10 mouse cellular contexts compared by ENCODE assay signal in the genomic region with DNA sequence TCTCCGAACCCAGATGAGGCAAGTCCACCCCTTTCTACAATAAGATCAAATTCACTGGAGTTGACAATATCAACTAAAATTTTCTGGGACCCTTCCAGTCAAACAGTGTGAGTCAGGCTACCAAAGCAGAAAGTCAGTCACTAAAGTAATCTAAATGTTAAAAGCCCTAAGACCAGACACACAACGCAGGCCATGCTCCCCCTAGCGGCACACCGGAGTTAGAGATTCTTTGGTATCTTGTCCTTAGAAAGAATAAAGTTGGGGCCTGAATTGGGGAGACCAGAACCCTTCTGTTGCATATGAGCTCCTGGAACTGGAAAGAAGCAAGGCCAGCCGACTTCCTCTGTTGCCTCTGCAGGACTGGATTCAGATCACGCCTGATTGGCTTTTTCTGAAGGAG.
DNase-seq lines count a peak whose midpoint lies in the region; ATAC-seq and TF ChIP-seq lines count a peak whose summit lies in the region.
"Had no signal": no experiment of that assay in that cellular context is flagged by ENCODE, and none has a peak within 500 bp of the region (broad histone marks: within the 10 kb centered on the region; RNA-seq: fewer than 3 reads in every experiment).

No protein-coding gene starts in this region.

- ATAC-seq in kidney, embryonic 15.5 days (replicated peaks; ENCODE audit: low FRiP score): no peak
- ATAC-seq in common myeloid progenitor, adult 5-6 weeks (replicated peaks; ENCODE audit: low read depth, poor library complexity, severe bottlenecking): peak; percentile 56
- ATAC-seq in liver, embryonic 13.5 days (ENCODE audit: low read depth): no peak

- 26% methylated on average over 6 of the region's 6 CpGs for WGBS in kidney, adult 2 months
- 29% methylated on average over 6 of the region's 6 CpGs for WGBS in kidney, embryonic 15.5 days
- WGBS in liver, embryonic 13.5 days (ENCODE audit: insufficient replicate concordance): 18% methylated on average over 6 of the region's 6 CpGs

- H3K4me1 ChIP-seq in kidney, adult 2 months (ENCODE audit: control insufficient read depth, insufficient read depth, low read length): peaks cover 13% of the 10 kb centered on the region; the same call in 1 of the 2 replicates
- peaks cover 48% of the 10 kb centered on the region for H3K4me1 ChIP-seq in kidney, embryonic 15.5 days
- peaks cover 82% of the 10 kb centered on the region for H3K4me1 ChIP-seq in liver, embryonic 13.5 days (replicated peaks)

- peak; percentile 82 for TF ChIP-seq CTCF in kidney, adult 2 months (conservative IDR thresholded peaks at IDR 0.05; ENCODE audit: insufficient read depth, insufficient read length, low read depth, low read length)

- no peaks in the 10 kb centered on the region for H3K9me3 ChIP-seq in kidney, embryonic 15.5 days (replicated peaks)
- no peaks in the 10 kb centered on the region for H3K9me3 ChIP-seq in liver, embryonic 13.5 days (replicated peaks)
- H3K9me3 ChIP-seq: neural tube, embryonic 12.5 days had no signal

- H3K27ac ChIP-seq in kidney, adult 2 months (ENCODE audit: insufficient read depth, low read depth, low read length): no peak overlapping the region
- H3K27ac ChIP-seq in kidney, embryonic 15.5 days: no peak overlapping the region
- no peak overlapping the region for H3K27ac ChIP-seq in liver, embryonic 13.5 days
- H3K27ac ChIP-seq: neural tube, embryonic 12.5 days had no signal

- no peak overlapping the region for H3K4me3 ChIP-seq in kidney, adult 2 months (ENCODE audit: insufficient read depth, low read depth, low read length)
- H3K4me3 ChIP-seq in kidney, embryonic 15.5 days (replicated peaks): no peak overlapping the region
- H3K4me3 ChIP-seq in liver, embryonic 13.5 days (replicated peaks): no peak overlapping the region
- H3K4me3 ChIP-seq: erythroblast, embryonic 14.5 days; neural tube, embryonic 12.5 days had no signal

- H3K9ac ChIP-seq in kidney, embryonic 15.5 days: no peak overlapping the region
- no peak overlapping the region for H3K9ac ChIP-seq in liver, embryonic 13.5 days
- H3K9ac ChIP-seq: neural tube, embryonic 12.5 days had no signal

- intact Hi-C loops in heart, postnatal 10 days (cut with DNase I): loop anchor here (1.0 to 5.0 kb wide), 2 partner anchors 54 to 90 kb away; no protein-coding TSS in a partner anchor

- no peaks in the 10 kb centered on the region for H3K27me3 ChIP-seq in kidney, adult 2 months (replicated peaks; ENCODE audit: control insufficient read depth, insufficient read depth, low read length)
- H3K27me3 ChIP-seq in kidney, embryonic 15.5 days: no peaks in the 10 kb centered on the region
- H3K27me3 ChIP-seq in liver, embryonic 13.5 days: no peaks in the 10 kb centered on the region
- H3K27me3 ChIP-seq: neural tube, embryonic 12.5 days had no signal

- no peak overlapping the region for H3K4me2 ChIP-seq in kidney, embryonic 15.5 days
- H3K4me2 ChIP-seq in liver, embryonic 13.5 days: no peak overlapping the region
- H3K4me2 ChIP-seq: neural tube, embryonic 12.5 days had no signal

- peak; percentile 82 for DNase-seq in kidney, adult 2 months
- peak; percentile 6 for DNase-seq in T-cell, adult 2 months (ENCODE audit: low spot score)
- peak; percentile 85 to 91 for DNase-seq in heart, postnatal 10 days
- peak; percentile 57 for DNase-seq in liver, embryonic 13.5 days
- DNase-seq in retina, postnatal 7 days (ENCODE audit: low read depth, low spot score): peak; percentile 25
- peak; percentile 77 for DNase-seq in urinary bladder, postnatal 14 days (ENCODE audit: low spot score)

- no peaks in the 10 kb centered on the region for H3K36me3 ChIP-seq in kidney, adult 2 months (ENCODE audit: control insufficient read depth, insufficient read depth, low read length)
- no peaks in the 10 kb centered on the region for H3K36me3 ChIP-seq in kidney, embryonic 15.5 days
- no peaks in the 10 kb centered on the region for H3K36me3 ChIP-seq in liver, embryonic 13.5 days
- H3K36me3 ChIP-seq: neural tube, embryonic 12.5 days had no signal

- TF ChIP-seq POLR2A in kidney, adult 2 months (IDR thresholded peaks at IDR 0.05; ENCODE audit: low read depth, low read length): no peak

Comparison
In these comparisons a context has a peak if more than half of its experiments do, and no peak if none do; other contexts are left out.
1. DNase-seq: peak in every context shown above with its lines; median percentile 88 in heart, postnatal 10 days; 82 in kidney, adult 2 months; 77 in urinary bladder, postnatal 14 days; 57 in liver, embryonic 13.5 days; 25 in retina, postnatal 7 days; 6 in T-cell, adult 2 months.